Mouse (Mus musculus) kidney, adult 2 months (tissue): ENCODE data around the gene Pomp. TPM values are rescaled to one million over a fixed set of nuclear protein-coding genes. Genes with fewer than 3 reads are reported as not detected.

ENCODE experiments used
- DNase-seq: peaks from one replicate; pipeline ENCODE4 v3.0.0; 2021
- H3K27ac ChIP-seq: fragments of 200-500 bp; 2 replicates; pipeline ENCODE4 v1.5.1; 2012; ENCODE audit warnings: low read depth, low read length, control low read depth, inconsistent platforms; ENCODE audit not compliant: insufficient read depth
- H3K27me3 ChIP-seq: fragments of 200-500 bp; replicated peaks from 2 replicates; pipeline ENCODE4 v1.6.1; 2012; ENCODE audit warnings: mild to moderate bottlenecking, moderate library complexity, low read length, inconsistent platforms; ENCODE audit not compliant: control insufficient read depth, insufficient read depth
- H3K36me3 ChIP-seq: fragments of 200-500 bp; 2 replicates; pipeline ENCODE4 v1.6.1; 2012; ENCODE audit warnings: mild to moderate bottlenecking, moderate library complexity, low read length, inconsistent platforms; ENCODE audit not compliant: control insufficient read depth, insufficient read depth
- H3K4me1 ChIP-seq: fragments of 200-500 bp; 2 replicates; pipeline ENCODE4 v1.6.1; 2011; ENCODE audit warnings: low read length; ENCODE audit not compliant: control insufficient read depth, insufficient read depth
- H3K4me3 ChIP-seq: fragments of 200-500 bp; 2 replicates; pipeline ENCODE4 v1.5.1; 2011; ENCODE audit warnings: mild to moderate bottlenecking, low read depth, low read length, control low read depth; ENCODE audit not compliant: insufficient read depth
- CTCF ChIP-seq: fragments of 200-500 bp; conservative IDR thresholded peaks from 2 replicates; pipeline ENCODE4 v1.5.1; 2011; ENCODE audit warnings: low read depth, mild to moderate bottlenecking, control low read depth, low read length, moderate library complexity, mixed read lengths; ENCODE audit not compliant: insufficient read depth, insufficient read length
- POLR2A ChIP-seq: fragments of 200-500 bp; IDR thresholded peaks from one replicate; pipeline ENCODE4 v1.6.1; 2011; ENCODE audit warnings: low read depth, low read length, control low read depth
- WGBS: fragments of 180-500 bp; shearing (Covaris S2); methylation state at CpG from one replicate; pipeline ENCODE4 v1.1.7; 2018; 5-methylcytosine and 5-hydroxymethylcytosine counted together
- polyA plus RNA-seq: library from polyadenylated mRNA; depleted of rRNA; stranded (reverse); fragments of >200 nt; gene quantifications from 2 replicates; pipeline ENCODE4 v1.2.3, GENCODE M21; 2012; rRNA removed

Gene Pomp
- polyA plus RNA-seq, result 74.6 and 109 TPM in 2 replicates

- TF ChIP-seq POLR2A, result peak; percentile 77
- no peak for TF ChIP-seq CTCF
- H3K36me3 ChIP-seq, result no peaks in the 10 kb centered on the region
- peak within 1 kb of the TSS; percentile 88 for H3K27ac ChIP-seq
- no peaks in the 10 kb centered on the region for H3K27me3 ChIP-seq
- WGBS, result under 1% methylated on average over 68 of the region's 68 CpGs
- DNase-seq, result peak; percentile 94
- 0 out of 2 replicates have a peak, but pooled peaks cover 3% of the 10 kb centered on the region for H3K4me1 ChIP-seq
- peak within 1 kb of the TSS; percentile 82 for H3K4me3 ChIP-seq
Observed at GRCm38 (mm10) chr5:147860449-147861261, at the start of gene Pomp. Pomp (plus strand) TSS chr5:147860461.

DNA sequence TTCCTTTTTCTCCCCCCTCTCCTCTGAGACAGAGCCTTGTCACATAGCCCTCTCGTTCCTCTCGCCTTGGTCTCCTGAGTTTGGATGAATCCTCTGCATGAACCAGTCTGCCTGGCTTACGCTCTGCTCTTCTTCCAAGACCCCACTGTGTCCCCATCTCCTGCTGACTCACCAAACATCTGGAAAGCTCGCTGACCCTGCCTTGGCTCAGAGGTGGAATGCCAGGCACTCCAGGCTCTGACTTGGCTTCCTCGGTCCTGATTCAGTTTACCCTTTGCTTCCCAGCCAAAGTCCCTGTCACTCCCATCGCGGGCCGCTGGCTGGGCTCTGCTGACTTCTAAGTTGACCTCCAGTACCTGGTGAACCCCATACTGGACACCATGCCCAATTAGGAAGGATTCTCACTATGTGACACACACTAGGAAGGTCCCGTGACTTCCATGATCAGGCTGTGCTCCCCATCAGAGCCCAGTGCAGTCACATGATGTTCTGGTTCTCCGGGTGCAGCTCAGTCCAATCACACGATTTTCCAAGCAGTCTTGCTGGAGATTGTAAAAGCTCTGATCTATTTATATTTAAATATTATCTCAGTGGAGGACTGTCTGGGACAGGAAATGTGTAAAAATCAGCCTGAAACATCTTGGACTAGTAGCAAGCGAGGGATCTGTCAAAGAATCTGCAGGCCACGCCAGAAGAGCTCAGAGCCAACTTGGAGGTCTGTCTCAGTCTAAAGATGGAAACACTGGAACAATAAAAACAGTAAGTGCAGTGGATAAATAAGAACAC lies 47.8 kb upstream of the Pomp start:
- WGBS, result 65% methylated on average over 13 of the region's 13 CpGs
- Histone ChIP-seq H3K36me3 (no peaks in the 10 kb centered on the region), H3K27ac (0 out of 2 replicates have a peak overlapping the region, but pooled peaks have one; percentile 34), H3K27me3 (no peaks in the 10 kb centered on the region), H3K4me3 (no peak overlapping the region), H3K4me1 (no peaks in the 10 kb centered on the region)
- TF ChIP-seq CTCF (no peak), POLR2A (no peak)
- DNase-seq, result peak; percentile 72

GRCm38 (mm10) chr5:147814971-147815370 lies 45.3 kb upstream of the Pomp start:
- 79% methylated on average over 13 of the region's 13 CpGs for WGBS
- DNase-seq, result no peak
- no peak for TF ChIP-seq CTCF
- no peak for TF ChIP-seq POLR2A

DNA sequence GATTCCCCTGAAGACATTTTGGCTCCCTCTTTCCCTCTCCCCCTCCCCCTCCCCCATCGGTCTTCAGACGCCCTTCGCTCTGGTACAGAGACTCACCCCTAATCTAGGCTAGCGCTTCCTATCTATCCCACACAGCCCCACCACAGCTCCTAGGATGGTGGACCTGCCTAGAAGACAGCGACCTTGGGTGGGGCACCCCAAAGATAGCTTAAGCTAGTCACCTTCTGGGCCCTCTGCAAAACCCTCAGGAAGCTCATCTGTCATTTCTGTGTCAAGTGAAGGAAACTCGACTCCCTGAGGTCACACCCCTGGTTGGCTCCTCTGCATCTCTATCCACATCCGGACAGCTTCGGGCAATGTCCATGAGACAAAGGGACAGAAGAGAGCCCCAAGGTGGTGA lies 44.7 kb upstream of the Pomp start:
- TF ChIP-seq CTCF (no peak), POLR2A (no peak)
- Histone ChIP-seq H3K4me1 (no peaks in the 10 kb centered on the region), H3K27ac (0 out of 2 replicates have a peak overlapping the region, but pooled peaks have one; percentile 40), H3K4me3 (no peak overlapping the region), H3K27me3 (no peaks in the 10 kb centered on the region), H3K36me3 (no peaks in the 10 kb centered on the region)
- WGBS, result 66% methylated on average over 8 of the region's 8 CpGs
- DNase-seq, result peak; percentile 80

More at GRCm38 (mm10) chr5:147814971-147815370, 45.3 kb upstream of the Pomp start:
- H3K4me1 ChIP-seq, result no peaks in the 10 kb centered on the region
- no peak overlapping the region for H3K27ac ChIP-seq
- H3K27me3 ChIP-seq, result no peaks in the 10 kb centered on the region
- no peak overlapping the region for H3K4me3 ChIP-seq
- H3K36me3 ChIP-seq, result no peaks in the 10 kb centered on the region

GRCm38 (mm10) chr5:147816465-147816864 lies 43.8 kb upstream of the Pomp start:
- H3K36me3 ChIP-seq, result no peaks in the 10 kb centered on the region
- DNase-seq, result no peak
- H3K27me3 ChIP-seq, result no peaks in the 10 kb centered on the region
- 80% methylated on average over 4 of the region's 4 CpGs for WGBS
- H3K27ac ChIP-seq, result no peak overlapping the region
- H3K4me1 ChIP-seq, result no peaks in the 10 kb centered on the region
- H3K4me3 ChIP-seq, result no peak overlapping the region
- no peak for TF ChIP-seq POLR2A
- TF ChIP-seq CTCF, result no peak

- no peak overlapping the region for H3K4me3 ChIP-seq
- 91% methylated on average over 9 of the region's 9 CpGs for WGBS
- DNase-seq, result no peak
- H3K27ac ChIP-seq, result no peak overlapping the region
- TF ChIP-seq CTCF (0 out of 2 replicates have a peak, but pooled peaks have one; percentile 6), POLR2A (no peak)
- no peaks in the 10 kb centered on the region for H3K27me3 ChIP-seq
- no peaks in the 10 kb centered on the region for H3K4me1 ChIP-seq
- no peaks in the 10 kb centered on the region for H3K36me3 ChIP-seq
Observed at GRCm38 (mm10) chr5:147817747-147818496, 42.3 kb upstream of the Pomp start.
